Mouse (Mus musculus) forebrain, embryonic 15.5 days (tissue): Measurements from ENCODE around the gene Mfap1a. TPM values are rescaled to one million over a fixed set of nuclear protein-coding genes. Genes with fewer than 3 reads are reported as not detected.
"Not testable (repeated sequence)": the region's sequence is repeated elsewhere in the genome, so short reads cannot be mapped to it uniquely, and the experiment has no call there.

Experiments used
- ATAC-seq: fragments of 200-750 bp; cut with Nextera tagmentation; replicated peaks from 2 replicates; pipeline ENCODE4 v1.8.0; 2017; ENCODE audit warnings: mild to moderate bottlenecking, moderate TSS enrichment, moderate library complexity
- H3K27ac ChIP-seq: fragments of 300-500 bp; sonication (generic); replicated peaks from 2 replicates; pipeline ENCODE4 v1.5.1; 2015; ENCODE audit warnings: mild to moderate bottlenecking, inconsistent platforms
- H3K27me3 ChIP-seq: fragments of 300-500 bp; sonication (generic); 2 replicates; pipeline ENCODE4 v1.6.1; 2015; ENCODE audit warnings: inconsistent platforms
- H3K36me3 ChIP-seq: fragments of 300-500 bp; sonication (generic); 2 replicates; pipeline ENCODE4 v1.6.1; 2015; ENCODE audit warnings: mild to moderate bottlenecking, inconsistent platforms
- H3K4me1 ChIP-seq: fragments of 300-500 bp; sonication (generic); 2 replicates; pipeline ENCODE4 v1.6.1; 2015; ENCODE audit warnings: inconsistent platforms
- H3K4me2 ChIP-seq: fragments of 300-500 bp; sonication (generic); replicated peaks from 2 replicates; pipeline ENCODE4 v1.6.1; 2015; ENCODE audit warnings: mild to moderate bottlenecking, inconsistent platforms
- H3K4me3 ChIP-seq: fragments of 300-500 bp; sonication (generic); 2 replicates; pipeline ENCODE4 v1.5.1; 2015; ENCODE audit warnings: mild to moderate bottlenecking, inconsistent platforms
- H3K9ac ChIP-seq: fragments of 300-500 bp; sonication (generic); replicated peaks from 2 replicates; pipeline ENCODE4 v1.6.1; 2015; ENCODE audit warnings: mild to moderate bottlenecking, inconsistent platforms
- H3K9me3 ChIP-seq: fragments of 300-500 bp; sonication (generic); 2 replicates; pipeline ENCODE4 v1.6.1; 2016; ENCODE audit warnings: inconsistent platforms
- WGBS: fragments of 180-500 bp; shearing (Covaris S2); methylation state at CpG from one replicate; pipeline ENCODE4 v1.1.7; 2015; ENCODE audit warnings: mixed read lengths; 5-methylcytosine and 5-hydroxymethylcytosine counted together
- polyA plus RNA-seq: library from polyadenylated mRNA; unstranded; fragments of >200 nt; fragmentation: Nextera tagmentation; extraction: Ambion mirVana; gene quantifications from 2 replicates; pipeline ENCODE4 v1.2.1, GENCODE M21; 2015

The Mfap1a gene
- polyA plus RNA-seq, 1 experiment from 2014 or later = 32.5 TPM

DNA sequence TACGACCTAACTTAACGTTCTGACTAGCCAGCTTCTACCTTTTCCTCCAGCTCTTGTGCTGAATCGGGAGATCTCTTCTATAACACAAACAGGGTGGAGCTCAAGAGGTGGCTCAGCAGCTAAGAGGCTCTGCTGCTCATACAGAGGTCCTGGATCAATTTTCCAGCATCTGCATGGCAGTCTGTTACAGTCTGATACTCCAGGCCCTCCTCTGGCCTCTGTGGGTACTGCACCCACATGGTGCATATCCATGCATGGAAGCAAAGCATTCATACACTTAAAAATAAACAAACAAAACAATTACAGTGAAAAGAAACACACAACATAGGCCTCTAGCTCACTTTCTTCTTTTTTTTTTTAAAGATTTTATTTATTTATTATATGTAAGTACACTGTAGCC lies 33.7 kb downstream of the Mfap1a start:
- H3K36me3 ChIP-seq, H3K27me3 ChIP-seq, H3K4me2 ChIP-seq, H3K9ac ChIP-seq, H3K27ac ChIP-seq, H3K9me3 ChIP-seq, H3K4me1 ChIP-seq, ATAC-seq: not testable (repeated sequence)
- H3K4me3 ChIP-seq = peak overlapping the region; percentile 70; the same call in 1 of the 2 replicates
- WGBS = 100% methylated on average over 3 of the region's 3 CpGs

DNA sequence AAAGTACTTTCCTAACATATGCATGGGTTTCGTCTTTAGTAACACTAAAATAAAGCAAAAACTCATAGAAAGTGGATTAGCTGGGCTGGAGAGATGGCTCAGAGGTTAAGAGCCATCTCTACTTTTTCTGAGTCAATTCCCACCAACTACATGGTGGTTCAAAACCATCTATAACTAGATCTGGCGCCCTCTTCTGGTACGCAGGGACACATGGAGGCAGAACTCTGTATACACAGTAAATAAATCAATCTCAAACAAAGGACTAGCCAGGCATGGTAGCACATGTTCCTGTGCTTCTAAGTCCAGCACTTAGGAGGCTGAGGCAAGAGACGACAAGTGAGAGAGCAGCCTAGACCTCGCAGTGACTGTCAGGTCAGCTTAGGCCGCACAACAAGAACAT lies 37.5 kb downstream of the Mfap1a start:
- not testable (repeated sequence) for H3K27ac ChIP-seq, H3K4me3 ChIP-seq, H3K9me3 ChIP-seq, H3K9ac ChIP-seq, H3K4me2 ChIP-seq, H3K4me1 ChIP-seq, H3K36me3 ChIP-seq, H3K27me3 ChIP-seq, ATAC-seq
- 62% methylated on average over 3 of the region's 6 CpGs for WGBS

DNA sequence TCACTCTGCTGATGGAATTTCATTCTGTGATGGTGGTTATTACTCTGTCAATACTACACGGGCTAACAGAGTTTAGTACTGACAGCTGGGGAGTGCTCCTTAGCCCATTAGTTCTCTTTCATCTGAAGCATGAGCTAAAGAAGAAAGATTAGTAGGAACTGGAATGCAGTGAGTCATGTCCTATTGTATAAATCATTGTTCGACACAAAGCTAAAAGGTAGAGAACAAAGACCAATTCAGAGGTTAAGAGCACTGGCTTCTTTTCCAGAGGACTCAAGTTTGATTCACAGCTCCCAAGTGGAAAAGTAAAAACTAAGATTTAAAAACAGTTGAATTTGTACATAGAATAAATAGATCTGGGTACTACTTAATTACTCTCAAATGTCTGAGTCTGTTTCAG lies 46.4 kb downstream of the Mfap1a start:
- WGBS = 68% methylated on average over 2 of the region's 2 CpGs
- no peak overlapping the region for H3K27ac ChIP-seq
- H3K27me3 ChIP-seq = no peaks in the 10 kb centered on the region
- ATAC-seq = no peak
- no peaks in the 10 kb centered on the region for H3K9me3 ChIP-seq
- no peak overlapping the region for H3K4me3 ChIP-seq
- H3K9ac ChIP-seq = no peak overlapping the region
- H3K4me2 ChIP-seq = no peak overlapping the region
- peaks cover 29% of the 10 kb centered on the region for H3K36me3 ChIP-seq
- H3K4me1 ChIP-seq = peaks cover 16% of the 10 kb centered on the region

GRCm38 (mm10) chr2:121456692-121457642 lies 49.5 kb downstream of the Mfap1a start, which contains the start of gene Serinc4:
Serinc4 (minus strand) TSS chr2:121456781.
- WGBS = 3% methylated on average over 41 of the region's 41 CpGs
- Histone ChIP-seq H3K4me3 (peak within 1 kb of the TSS; percentile 71), H3K4me2 (peak within 1 kb of the TSS; percentile 57), H3K27me3 (no peaks in the 10 kb centered on the region), H3K9me3 (no peaks in the 10 kb centered on the region), H3K36me3 (peaks cover 37% of the 10 kb centered on the region), H3K4me1 (peaks cover 16% of the 10 kb centered on the region), H3K9ac (peak within 1 kb of the TSS; percentile 73), H3K27ac (peak within 1 kb of the TSS; percentile 80)
- peak; percentile 93 for ATAC-seq

DNA sequence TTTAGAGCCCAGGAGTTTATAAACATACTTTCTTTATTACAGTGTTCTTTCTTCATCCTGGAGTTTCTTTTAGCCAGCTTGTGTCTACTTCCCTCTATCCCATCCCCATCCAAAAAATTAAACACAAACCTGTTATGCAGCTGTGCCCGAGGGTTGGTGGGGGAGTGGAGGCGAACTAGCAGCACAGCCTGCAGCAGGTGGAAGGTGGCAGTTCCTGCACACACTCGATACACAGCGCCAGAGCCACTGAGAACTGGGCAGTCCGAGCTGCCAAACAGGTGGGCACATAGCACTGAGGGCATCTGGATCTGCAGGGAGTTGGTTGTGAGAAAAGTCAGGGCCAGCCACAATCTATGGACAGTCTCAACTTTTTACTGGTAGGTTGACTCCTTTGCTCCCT lies 50.9 kb downstream of the Mfap1a start:
- H3K4me2 ChIP-seq = no peak overlapping the region
- peaks cover 39% of the 10 kb centered on the region for H3K36me3 ChIP-seq
- no peak overlapping the region for H3K9ac ChIP-seq
- H3K9me3 ChIP-seq = no peaks in the 10 kb centered on the region
- no peaks in the 10 kb centered on the region for H3K27me3 ChIP-seq
- ATAC-seq = no peak
- peaks cover 26% of the 10 kb centered on the region for H3K4me1 ChIP-seq
- H3K4me3 ChIP-seq = no peak overlapping the region
- 84% methylated on average over 5 of the region's 5 CpGs for WGBS
- H3K27ac ChIP-seq = no peak overlapping the region

DNA sequence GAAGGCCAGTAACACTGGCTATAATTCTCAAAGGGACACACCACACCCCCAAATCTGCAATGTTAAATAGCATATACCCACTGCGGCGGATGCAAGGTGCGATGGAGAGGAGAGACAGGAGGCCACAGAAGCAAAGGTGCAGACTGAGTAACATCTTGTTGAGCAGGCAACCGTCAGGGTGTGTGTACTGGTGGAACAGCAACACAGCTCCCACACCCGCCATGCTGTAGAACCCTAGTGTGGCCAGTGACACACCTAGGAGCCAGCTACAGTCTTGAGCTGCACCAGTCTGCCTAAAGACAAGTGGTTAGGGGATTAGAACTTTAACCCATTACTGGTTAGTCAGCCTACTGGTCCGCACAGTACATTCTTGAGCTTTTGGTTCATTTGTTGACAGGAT lies 52.5 kb downstream of the Mfap1a start:
- 91% methylated on average over 6 of the region's 6 CpGs for WGBS

DNA sequence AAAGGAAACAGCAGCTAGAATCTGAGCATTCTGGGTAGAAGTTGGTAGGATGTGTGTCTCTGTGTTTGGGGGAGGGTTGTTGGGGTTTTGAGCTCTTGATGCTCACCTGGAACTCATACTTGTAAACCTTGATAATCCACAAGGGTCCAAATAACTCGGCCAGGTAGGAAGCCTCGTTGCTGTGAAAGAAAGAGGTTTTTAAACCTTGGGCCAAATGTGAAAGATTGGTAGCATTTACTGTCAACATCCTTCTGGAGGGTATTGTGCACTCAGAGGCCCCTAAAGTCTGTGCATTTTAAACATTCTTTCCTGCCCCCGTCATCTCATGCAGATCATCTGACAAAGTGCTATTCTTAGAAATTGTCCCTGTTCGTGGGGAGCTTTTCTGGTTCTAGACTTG lies 53.5 kb downstream of the Mfap1a start, which contains the start of gene Hypk:
Hypk (plus strand) TSS at position 301 of the 400 bp plus-strand sequence.
- Histone ChIP-seq H3K9ac (no peak within 1 kb of the TSS), H3K4me3 (no peak within 1 kb of the TSS), H3K9me3 (no peaks in the 10 kb centered on the region), H3K27me3 (no peaks in the 10 kb centered on the region), H3K4me2 (no peak within 1 kb of the TSS), H3K36me3 (peaks cover 16% of the 10 kb centered on the region), H3K4me1 (peaks cover 35% of the 10 kb centered on the region), H3K27ac (no peak within 1 kb of the TSS)
- no peak for ATAC-seq
- WGBS = 81% methylated on average over 4 of the region's 4 CpGs

More for the DNA sequence above, 52.5 kb downstream of the Mfap1a start:
- Histone ChIP-seq H3K4me2 (no peak overlapping the region), H3K36me3 (peaks cover 23% of the 10 kb centered on the region), H3K4me1 (peaks cover 32% of the 10 kb centered on the region), H3K9me3 (no peaks in the 10 kb centered on the region), H3K27me3 (no peaks in the 10 kb centered on the region), H3K4me3 (no peak overlapping the region), H3K27ac (no peak overlapping the region), H3K9ac (no peak overlapping the region)
- no peak for ATAC-seq

DNA sequence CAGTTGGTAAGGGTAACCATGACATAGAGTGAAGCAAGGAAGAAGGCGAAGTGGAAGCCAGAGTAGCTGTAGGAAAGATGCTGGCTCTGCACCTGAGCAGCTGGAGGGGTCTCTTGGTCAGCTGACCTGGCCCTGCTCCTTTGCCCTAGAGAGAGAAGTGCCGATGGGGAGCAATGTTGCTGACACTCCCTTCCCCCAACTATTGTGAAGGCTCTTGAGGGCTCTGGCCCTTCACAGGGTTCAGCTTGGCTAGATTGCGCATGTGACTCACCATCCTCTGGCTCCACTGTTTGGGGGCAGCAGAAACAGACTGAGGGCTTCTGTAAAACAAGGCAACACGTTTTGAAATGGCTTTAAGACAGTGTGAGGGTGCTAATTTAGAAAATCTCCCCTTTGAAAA lies 54.1 kb downstream of the Mfap1a start:
- no peak overlapping the region for H3K27ac ChIP-seq
- peaks cover 16% of the 10 kb centered on the region for H3K36me3 ChIP-seq
- no peaks in the 10 kb centered on the region for H3K9me3 ChIP-seq
- H3K4me3 ChIP-seq = no peak overlapping the region
- WGBS = 88% methylated on average over 4 of the region's 4 CpGs
- ATAC-seq = no peak
- peaks cover 30% of the 10 kb centered on the region for H3K4me1 ChIP-seq
- no peak overlapping the region for H3K9ac ChIP-seq
- H3K27me3 ChIP-seq = no peaks in the 10 kb centered on the region
- no peak overlapping the region for H3K4me2 ChIP-seq

DNA sequence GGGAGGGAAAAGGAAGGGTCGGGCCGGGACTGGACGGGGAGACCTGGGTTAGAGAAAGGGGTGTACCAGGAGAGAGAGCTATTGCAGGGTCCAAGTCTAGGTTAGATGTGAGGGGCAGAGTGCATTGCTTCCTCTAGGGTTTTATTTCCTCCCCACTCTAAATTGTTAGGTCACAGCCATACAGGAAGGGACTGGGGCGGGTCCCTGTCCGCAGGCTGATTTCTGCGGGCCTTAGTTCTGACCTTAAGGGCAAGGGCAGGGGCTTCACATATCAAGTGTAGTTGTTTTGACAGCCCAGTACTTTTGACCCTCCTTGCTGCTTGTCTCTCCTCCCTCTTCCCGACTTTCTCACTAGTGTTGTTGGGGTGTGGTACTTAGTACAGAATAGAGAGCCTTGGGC lies 56.4 kb downstream of the Mfap1a start:
- Histone ChIP-seq H3K9me3 (no peaks in the 10 kb centered on the region), H3K27ac (peak overlapping the region; percentile 95), H3K36me3 (peaks cover 16% of the 10 kb centered on the region), H3K4me2 (peak overlapping the region; percentile 73), H3K4me3 (peak overlapping the region; percentile 69), H3K4me1 (peaks cover 23% of the 10 kb centered on the region), H3K9ac (peak overlapping the region; percentile 81), H3K27me3 (no peaks in the 10 kb centered on the region)
- WGBS = 3% methylated on average over 7 of the region's 7 CpGs
- ATAC-seq = peak; percentile 8; the same call in 1 of the 2 replicates

DNA sequence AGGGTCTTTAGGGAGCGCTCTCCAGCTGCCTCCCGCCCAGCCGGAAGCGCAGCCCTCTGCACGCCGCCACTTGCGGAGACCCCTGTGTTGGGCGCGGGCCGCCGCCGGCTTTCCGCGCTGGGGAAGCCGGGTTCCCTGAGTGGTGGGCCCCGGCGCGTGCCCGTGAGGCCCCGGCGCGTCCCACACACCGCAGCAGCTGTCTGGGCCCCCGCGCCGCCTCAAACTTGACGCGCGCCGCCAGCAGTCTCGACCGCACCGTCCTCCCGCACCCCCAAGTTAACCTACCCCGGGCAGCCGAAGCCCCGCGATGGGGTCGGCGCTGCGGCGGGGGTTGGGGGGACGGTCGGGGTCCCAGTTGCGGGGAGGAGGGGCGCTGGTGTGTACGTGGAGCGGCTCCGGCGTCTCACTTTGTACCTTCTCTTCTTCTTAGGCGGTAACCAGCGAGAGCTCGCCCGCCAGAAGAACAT lies 56.9 kb downstream of the Mfap1a start:
- H3K4me3 ChIP-seq = peak overlapping the region; percentile 69
- no peaks in the 10 kb centered on the region for H3K9me3 ChIP-seq
- 1% methylated on average over 48 of the region's 54 CpGs for WGBS
- H3K27me3 ChIP-seq = no peaks in the 10 kb centered on the region
- H3K27ac ChIP-seq = peak overlapping the region; percentile 95
- ATAC-seq = peak; percentile 83
- peaks cover 16% of the 10 kb centered on the region for H3K36me3 ChIP-seq
- H3K4me2 ChIP-seq = peak overlapping the region; percentile 73
- H3K9ac ChIP-seq = peak overlapping the region; percentile 81
- H3K4me1 ChIP-seq = peaks cover 23% of the 10 kb centered on the region

GRCm38 (mm10) chr2:121448739-121449535 lies 57.5 kb downstream of the Mfap1a start, which contains the start of gene Serf2:
Serf2 (plus strand) TSS chr2:121449195.
- Histone ChIP-seq H3K4me3 (peak within 1 kb of the TSS; percentile 69), H3K27ac (peak within 1 kb of the TSS; percentile 95), H3K4me2 (peak within 1 kb of the TSS; percentile 73), H3K9ac (peak within 1 kb of the TSS; percentile 81), H3K9me3 (no peaks in the 10 kb centered on the region), H3K4me1 (peaks cover 23% of the 10 kb centered on the region), H3K27me3 (no peaks in the 10 kb centered on the region), H3K36me3 (peaks cover 16% of the 10 kb centered on the region)
- peak; percentile 99 for ATAC-seq
- under 1% methylated on average over 65 of the region's 74 CpGs for WGBS

DNA sequence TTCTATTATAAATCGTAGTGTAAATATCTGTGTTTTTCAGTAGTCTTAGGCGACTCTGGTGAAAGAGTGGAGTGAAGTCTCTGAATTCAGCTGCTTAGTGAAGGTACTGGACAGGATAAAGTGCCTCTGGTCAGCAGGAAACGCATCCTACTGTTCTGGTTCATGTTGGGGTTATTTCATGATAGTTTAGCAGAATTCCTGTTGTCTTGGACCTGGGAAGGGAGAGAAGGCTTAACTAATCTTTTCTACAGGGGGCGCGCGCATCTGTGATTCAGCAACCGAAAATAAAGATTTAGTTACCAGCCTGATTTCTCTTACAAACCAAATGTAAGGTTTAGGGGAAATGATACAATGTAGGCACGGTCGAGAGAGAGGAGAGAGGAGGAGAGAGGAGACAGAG lies 58.3 kb downstream of the Mfap1a start:
- no peaks in the 10 kb centered on the region for H3K9me3 ChIP-seq
- ATAC-seq = no peak
- H3K27ac ChIP-seq = peak overlapping the region; percentile 95
- peak overlapping the region; percentile 69; the same call in 1 of the 2 replicates for H3K4me3 ChIP-seq
- H3K9ac ChIP-seq = peak overlapping the region; percentile 17; the same call in 1 of the 2 replicates
- peak overlapping the region; percentile 68 for H3K4me2 ChIP-seq
- H3K36me3 ChIP-seq = peaks cover 13% of the 10 kb centered on the region
- H3K4me1 ChIP-seq = peaks cover 24% of the 10 kb centered on the region
- WGBS = 20% methylated on average over 9 of the region's 9 CpGs
- no peaks in the 10 kb centered on the region for H3K27me3 ChIP-seq
